Mouse (Mus musculus) neural tube, embryonic 13.5 days (tissue): ENCODE measurements at regions not wholly inside any gene's neighbourhood (a gene's known extent, or its start where the extent isn't known, plus 50 kb on each side); places are given as distances from the start of the nearest gene placed in this dataset.

ENCODE experiments used
- ATAC-seq: fragments of 200-750 bp; cut with Nextera tagmentation; 2 replicates; pipeline ENCODE4 v1.8.0; 2017; ENCODE audit warnings: low read depth, mild to moderate bottlenecking, moderate TSS enrichment, moderate library complexity
- H3K27ac ChIP-seq: fragments of 300-500 bp; sonication (generic); replicated peaks from 2 replicates; pipeline ENCODE4 v1.5.1; 2015; ENCODE audit warnings: moderate library complexity, mild to moderate bottlenecking, inconsistent platforms
- H3K27me3 ChIP-seq: fragments of 300-500 bp; sonication (generic); 2 replicates; pipeline ENCODE4 v1.6.1; 2015; ENCODE audit warnings: mild to moderate bottlenecking, inconsistent platforms
- H3K36me3 ChIP-seq: fragments of 300-500 bp; sonication (generic); 2 replicates; pipeline ENCODE4 v1.6.1; 2015; ENCODE audit warnings: mild to moderate bottlenecking, inconsistent platforms
- H3K4me1 ChIP-seq: fragments of 300-500 bp; sonication (generic); replicated peaks from 2 replicates; pipeline ENCODE4 v1.6.1; 2015; ENCODE audit warnings: inconsistent platforms
- H3K4me2 ChIP-seq: fragments of 300-500 bp; sonication (generic); 2 replicates; pipeline ENCODE4 v1.6.1; 2015; ENCODE audit warnings: inconsistent platforms, mild to moderate bottlenecking, moderate library complexity
- H3K4me3 ChIP-seq: fragments of 300-500 bp; sonication (generic); 2 replicates; pipeline ENCODE4 v1.5.1; 2015; ENCODE audit warnings: mild to moderate bottlenecking, inconsistent platforms
- H3K9ac ChIP-seq: fragments of 300-500 bp; sonication (generic); 2 replicates; pipeline ENCODE4 v1.6.1; 2015; ENCODE audit warnings: moderate library complexity, mild to moderate bottlenecking, inconsistent platforms
- H3K9me3 ChIP-seq: fragments of 300-500 bp; sonication (generic); 2 replicates; pipeline ENCODE4 v1.6.1; 2016; ENCODE audit warnings: inconsistent platforms
- WGBS: fragments of 180-500 bp; shearing (Covaris S2); methylation state at CpG from one replicate; pipeline ENCODE4 v1.1.7; 2015; 5-methylcytosine and 5-hydroxymethylcytosine counted together

DNA sequence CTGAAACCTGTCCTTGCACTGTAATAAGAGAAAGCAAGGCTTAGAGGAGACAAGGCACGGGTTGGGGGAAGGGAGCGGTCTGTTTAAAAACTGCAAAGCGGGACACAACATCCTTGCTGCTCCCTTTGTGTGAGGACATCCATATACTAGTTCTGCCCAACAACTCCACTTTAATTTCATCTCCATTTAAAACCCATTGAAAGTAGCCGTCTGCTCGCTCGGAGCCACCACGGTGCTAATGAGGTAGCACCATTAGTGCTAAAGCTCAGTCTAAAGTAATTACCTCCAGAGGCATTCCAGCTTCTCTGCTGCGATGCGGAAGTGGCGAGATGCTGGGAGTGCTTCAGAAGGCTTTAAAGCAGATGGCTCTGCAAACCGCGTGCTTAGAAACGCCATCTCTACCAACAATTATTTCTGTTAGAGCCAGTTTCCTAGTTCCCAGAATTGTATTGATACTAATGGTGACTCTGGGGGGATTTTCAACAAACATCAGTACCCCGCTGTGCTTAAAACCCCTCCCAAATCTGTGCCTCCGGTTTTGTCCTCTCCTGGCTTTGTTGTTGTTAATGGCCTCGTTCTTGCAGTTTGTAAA is 154.7 kb upstream of the Tmtc1 start:
- Histone ChIP-seq H3K4me2 (peak overlapping the region; percentile 51), H3K27ac (peak overlapping the region; percentile 70), H3K9ac (peak overlapping the region; percentile 47), H3K9me3 (no peaks in the 10 kb centered on the region), H3K4me1 (peaks cover 25% of the 10 kb centered on the region), H3K36me3 (no peaks in the 10 kb centered on the region), H3K27me3 (no peaks in the 10 kb centered on the region), H3K4me3 (peak overlapping the region; percentile 21)
- 2% methylated on average over 16 of the region's 16 CpGs for WGBS
- peak; percentile 85 for ATAC-seq

DNA sequence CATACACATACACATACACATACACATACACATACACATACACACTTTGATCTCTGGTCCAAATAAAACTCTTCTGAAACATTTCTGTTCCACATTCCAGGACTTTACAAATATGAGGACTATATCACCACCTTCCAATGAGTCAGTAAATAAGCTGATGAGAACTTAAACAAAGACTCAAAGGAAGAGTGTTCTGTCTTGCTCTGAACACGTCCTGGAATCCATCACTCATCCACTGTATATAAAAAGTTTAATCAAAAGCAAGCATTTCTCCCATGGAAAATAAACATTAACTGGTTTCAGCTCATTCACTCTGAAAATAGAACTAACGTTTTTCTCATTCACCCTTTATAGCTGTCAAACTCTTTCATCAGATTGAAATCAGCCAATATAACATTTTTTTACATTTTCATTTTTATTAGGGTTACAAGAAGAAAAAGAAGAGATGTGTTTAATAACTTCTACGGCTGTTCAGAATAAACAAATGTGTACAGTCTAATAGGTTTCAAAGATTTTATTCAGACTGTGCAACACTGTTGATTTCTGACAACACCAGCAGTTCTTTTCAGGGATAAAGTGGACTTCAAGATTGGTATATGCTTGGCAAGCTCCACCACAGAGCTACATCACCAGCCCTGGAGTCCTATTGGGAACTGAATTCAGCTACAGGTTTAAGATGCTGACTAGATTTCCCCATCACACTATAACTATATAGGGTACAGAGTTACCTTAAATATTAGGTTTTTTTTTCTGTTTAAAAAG is 151.0 kb upstream of the Tmtc1 start:
- 70% methylated on average over 3 of the region's 3 CpGs for WGBS
- Histone ChIP-seq H3K4me2 (no peak overlapping the region), H3K4me1 (peaks cover 25% of the 10 kb centered on the region), H3K27me3 (no peaks in the 10 kb centered on the region), H3K36me3 (no peaks in the 10 kb centered on the region), H3K27ac (no peak overlapping the region), H3K9ac (no peak overlapping the region), H3K4me3 (no peak overlapping the region), H3K9me3 (no peaks in the 10 kb centered on the region)
- ATAC-seq, result no peak

DNA sequence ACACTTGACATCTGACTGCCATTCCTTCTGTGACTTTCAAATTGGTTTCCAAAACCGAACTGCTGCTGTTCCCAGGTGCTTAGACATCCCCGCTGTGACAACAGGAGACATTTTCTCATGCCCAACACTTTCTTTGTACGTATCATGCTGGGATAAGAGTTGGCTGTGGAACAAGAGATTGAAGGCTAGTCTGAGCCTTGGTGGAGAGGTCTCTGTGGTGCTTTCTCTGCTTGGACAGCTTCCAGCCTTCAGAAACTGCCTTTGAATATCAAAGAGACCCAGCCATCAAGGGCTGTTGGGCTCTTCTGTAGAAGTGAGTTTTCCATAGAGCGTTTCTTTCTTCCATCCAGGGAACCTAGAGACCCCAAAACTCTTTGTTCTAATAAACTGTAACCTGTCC is 144.8 kb upstream of the Tmtc1 start:
- Histone ChIP-seq H3K27me3 (no peaks in the 10 kb centered on the region), H3K9ac (no peak overlapping the region), H3K36me3 (no peaks in the 10 kb centered on the region), H3K4me2 (no peak overlapping the region), H3K4me1 (no peaks in the 10 kb centered on the region), H3K27ac (no peak overlapping the region), H3K4me3 (no peak overlapping the region), H3K9me3 (no peaks in the 10 kb centered on the region)
- no peak for ATAC-seq
- WGBS, result 70% methylated on average over 4 of the region's 4 CpGs

DNA sequence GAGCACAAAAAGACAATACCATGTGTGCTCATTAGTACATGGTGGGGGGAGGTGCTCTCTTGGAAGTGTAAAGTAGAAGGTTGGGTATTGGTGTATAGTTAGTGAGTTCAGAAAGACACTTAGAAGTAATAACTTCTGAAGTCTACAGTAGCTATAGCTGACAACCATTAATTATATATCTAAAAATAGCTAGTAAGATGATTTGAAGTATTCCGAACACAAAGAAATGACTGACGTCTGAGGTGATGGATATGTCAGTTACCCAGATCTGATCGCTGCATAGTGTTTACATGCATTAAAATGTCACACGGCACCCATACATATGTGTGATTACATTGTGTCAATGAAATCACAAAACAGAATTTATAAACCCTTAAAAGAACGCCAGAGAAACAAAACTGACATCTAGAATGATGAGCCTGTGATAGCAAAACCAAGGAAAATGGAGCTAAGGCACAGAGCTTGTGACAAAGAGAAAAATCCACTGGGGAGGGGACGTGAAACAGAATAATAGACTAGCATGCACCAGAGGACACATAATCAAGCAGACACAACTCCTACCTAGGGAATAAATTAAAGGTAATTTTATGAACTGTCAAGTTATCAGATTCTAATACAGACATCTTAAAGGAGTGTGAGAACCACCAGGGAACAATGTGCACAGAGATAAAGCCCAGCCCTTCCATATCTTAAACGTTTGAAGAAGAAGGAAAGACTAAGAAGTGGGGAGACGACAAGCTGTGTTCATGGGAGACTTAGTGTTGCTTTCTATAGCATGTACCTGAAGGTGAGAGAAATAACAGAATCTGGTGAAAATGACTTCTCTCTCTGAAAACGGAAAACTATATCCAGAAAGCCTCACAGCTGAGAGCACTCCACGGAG is 142.5 kb upstream of the Tmtc1 start:
- Histone ChIP-seq H3K9ac (no peak overlapping the region), H3K4me3 (no peak overlapping the region), H3K27ac (no peak overlapping the region), H3K9me3 (no peaks in the 10 kb centered on the region), H3K36me3 (no peaks in the 10 kb centered on the region), H3K4me1 (no peaks in the 10 kb centered on the region), H3K27me3 (no peaks in the 10 kb centered on the region), H3K4me2 (no peak overlapping the region)
- ATAC-seq, result no peak
- WGBS, result 72% methylated on average over 10 of the region's 10 CpGs

DNA sequence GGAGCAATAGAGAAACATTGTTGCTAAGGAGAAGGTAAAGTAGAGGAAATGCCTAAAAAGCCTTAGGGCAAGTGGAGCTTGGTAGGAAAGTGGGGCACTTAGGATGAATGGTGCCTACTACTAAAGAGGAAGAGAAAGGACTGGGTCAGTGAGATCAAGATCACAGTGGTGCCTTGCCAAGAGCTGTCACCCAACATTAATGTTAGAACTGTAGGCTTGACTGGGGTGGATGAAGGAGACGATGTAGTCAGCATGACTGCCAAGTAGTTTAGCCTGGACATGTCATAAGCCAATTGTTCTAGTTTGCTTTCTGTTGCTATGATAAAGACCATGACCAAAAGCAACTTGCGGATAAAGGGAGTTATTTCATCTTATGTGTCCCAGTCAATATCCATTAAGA is 139.9 kb upstream of the Tmtc1 start:
- Histone ChIP-seq H3K9ac (no peak overlapping the region), H3K27me3 (no peaks in the 10 kb centered on the region), H3K4me2 (no peak overlapping the region), H3K36me3 (no peaks in the 10 kb centered on the region), H3K27ac (no peak overlapping the region), H3K9me3 (no peaks in the 10 kb centered on the region), H3K4me1 (peaks cover 5% of the 10 kb centered on the region; the same call in 1 of the 2 replicates), H3K4me3 (no peak overlapping the region)
- WGBS, result 87% methylated on average over 2 of the region's 2 CpGs
- no peak for ATAC-seq

DNA sequence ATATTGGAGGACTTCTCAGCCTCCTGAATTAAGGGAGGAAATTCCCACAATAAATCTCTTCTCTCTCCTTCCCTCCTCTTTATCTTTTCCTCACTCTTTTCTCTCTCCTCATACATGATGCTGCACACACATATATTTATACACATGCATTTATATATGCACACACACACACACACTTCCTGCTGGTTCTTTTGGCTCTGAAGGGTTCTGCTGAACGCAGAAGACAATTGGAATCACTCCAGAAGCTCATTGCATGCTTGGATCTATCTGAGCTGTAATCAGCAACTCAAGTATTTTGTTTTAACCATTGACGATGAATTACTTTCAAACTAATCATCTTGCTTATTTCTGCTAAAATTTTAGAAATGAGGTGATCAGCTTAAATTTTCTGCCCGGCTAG is 134.1 kb upstream of the Tmtc1 start:
- Histone ChIP-seq H3K4me3 (no peak overlapping the region), H3K4me2 (no peak overlapping the region), H3K9ac (no peak overlapping the region), H3K9me3 (0 out of 2 replicates have a peak, but pooled peaks cover 4% of the 10 kb centered on the region), H3K4me1 (peaks cover 19% of the 10 kb centered on the region; the same call in 1 of the 2 replicates), H3K27me3 (no peaks in the 10 kb centered on the region), H3K27ac (no peak overlapping the region), H3K36me3 (no peaks in the 10 kb centered on the region)
- WGBS, result 58% methylated on average over 3 of the region's 3 CpGs
- ATAC-seq, result no peak

DNA sequence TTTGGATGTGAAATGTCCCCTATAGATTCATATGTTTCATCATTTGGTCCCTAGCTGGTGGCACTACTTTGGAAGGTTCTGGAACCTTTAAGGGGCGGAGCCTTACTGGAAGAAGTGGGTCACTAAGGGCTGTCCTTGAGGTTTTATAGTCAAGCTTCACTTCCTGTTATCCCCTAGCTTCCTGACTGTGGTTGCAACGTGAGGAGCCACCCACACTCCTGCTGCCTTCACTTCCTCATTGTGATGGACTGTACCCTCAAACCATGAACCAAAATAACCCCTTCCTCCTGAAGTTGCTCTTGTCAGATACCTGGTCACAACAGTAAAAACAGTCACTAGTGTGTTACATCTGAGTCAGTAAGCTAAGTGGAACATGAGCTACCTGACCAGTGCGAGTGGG is 133.5 kb upstream of the Tmtc1 start:
- no peaks in the 10 kb centered on the region for H3K27me3 ChIP-seq
- no peak overlapping the region for H3K9ac ChIP-seq
- WGBS, result 81% methylated on average over 3 of the region's 3 CpGs
- no peaks in the 10 kb centered on the region for H3K36me3 ChIP-seq
- no peak for ATAC-seq
- H3K9me3 ChIP-seq, result 0 out of 2 replicates have a peak, but pooled peaks cover 4% of the 10 kb centered on the region
- peaks cover 19% of the 10 kb centered on the region; the same call in 1 of the 2 replicates for H3K4me1 ChIP-seq
- H3K4me2 ChIP-seq, result no peak overlapping the region
- no peak overlapping the region for H3K27ac ChIP-seq
- no peak overlapping the region for H3K4me3 ChIP-seq

DNA sequence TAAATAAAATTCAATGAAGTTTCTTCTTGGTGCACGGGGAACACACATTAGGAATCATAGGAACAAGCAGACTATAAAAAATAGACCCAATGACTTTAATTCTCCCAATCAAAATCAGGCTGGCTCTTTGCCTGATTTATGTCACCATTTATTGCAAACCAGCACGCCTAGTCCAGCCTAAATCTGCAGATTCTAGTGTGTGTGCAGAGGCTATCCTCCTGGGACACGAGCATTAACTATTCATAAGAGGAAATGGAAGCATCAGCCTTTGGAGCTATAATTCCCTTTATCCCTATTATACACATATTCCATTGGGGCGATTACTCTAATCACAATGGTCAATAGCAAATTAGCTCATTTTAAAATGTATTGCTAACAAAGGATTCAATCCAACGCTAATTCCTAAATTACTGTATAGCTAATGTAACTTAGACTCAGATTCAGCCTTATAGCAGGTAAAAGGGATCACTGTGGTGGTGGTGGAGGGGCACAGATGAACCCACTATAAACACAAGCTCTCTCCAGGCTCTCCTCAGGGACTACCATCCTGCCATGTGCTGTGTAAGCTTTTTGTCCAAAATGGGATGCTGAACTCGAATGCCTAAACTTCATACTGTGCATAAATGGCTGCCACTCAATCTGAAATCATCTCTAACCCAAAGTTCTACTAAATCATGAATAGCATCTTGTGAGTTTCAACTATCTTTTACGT is 130.7 kb upstream of the Tmtc1 start:
- Histone ChIP-seq H3K9me3 (0 out of 2 replicates have a peak, but pooled peaks cover 4% of the 10 kb centered on the region), H3K4me1 (peaks cover 19% of the 10 kb centered on the region; the same call in 1 of the 2 replicates), H3K27me3 (no peaks in the 10 kb centered on the region), H3K27ac (peak overlapping the region; percentile 43), H3K36me3 (no peaks in the 10 kb centered on the region), H3K4me3 (no peak overlapping the region), H3K4me2 (no peak overlapping the region), H3K9ac (no peak overlapping the region)
- 55% methylated on average over 7 of the region's 7 CpGs for WGBS
- ATAC-seq, result peak; percentile 68; the same call in 1 of the 2 replicates

DNA sequence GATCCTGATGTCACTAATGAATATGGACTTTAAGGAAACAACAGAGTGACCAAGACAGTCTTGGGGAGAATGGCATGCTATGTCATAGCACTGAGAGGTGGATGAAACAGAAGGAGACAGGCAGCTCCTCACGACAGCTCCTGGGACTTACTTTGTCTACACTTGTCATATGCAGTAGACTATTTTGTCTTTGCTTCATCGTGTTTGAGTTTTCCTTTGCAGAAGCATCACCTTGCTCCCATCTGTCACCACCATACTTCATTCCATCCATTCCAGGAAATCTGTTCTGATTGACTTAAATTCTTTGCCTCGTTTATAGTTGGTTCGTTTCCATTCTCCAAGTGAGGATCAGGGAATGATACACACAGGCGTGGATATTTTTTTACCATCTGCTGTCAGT is 128.0 kb upstream of the Tmtc1 start:
- Histone ChIP-seq H3K36me3 (no peaks in the 10 kb centered on the region), H3K9me3 (no peaks in the 10 kb centered on the region), H3K4me2 (no peak overlapping the region), H3K4me1 (0 out of 2 replicates have a peak, but pooled peaks cover 4% of the 10 kb centered on the region), H3K27ac (no peak overlapping the region), H3K4me3 (no peak overlapping the region), H3K9ac (no peak overlapping the region), H3K27me3 (no peaks in the 10 kb centered on the region)
- WGBS, result 89% methylated on average over 5 of the region's 5 CpGs
- no peak for ATAC-seq

DNA sequence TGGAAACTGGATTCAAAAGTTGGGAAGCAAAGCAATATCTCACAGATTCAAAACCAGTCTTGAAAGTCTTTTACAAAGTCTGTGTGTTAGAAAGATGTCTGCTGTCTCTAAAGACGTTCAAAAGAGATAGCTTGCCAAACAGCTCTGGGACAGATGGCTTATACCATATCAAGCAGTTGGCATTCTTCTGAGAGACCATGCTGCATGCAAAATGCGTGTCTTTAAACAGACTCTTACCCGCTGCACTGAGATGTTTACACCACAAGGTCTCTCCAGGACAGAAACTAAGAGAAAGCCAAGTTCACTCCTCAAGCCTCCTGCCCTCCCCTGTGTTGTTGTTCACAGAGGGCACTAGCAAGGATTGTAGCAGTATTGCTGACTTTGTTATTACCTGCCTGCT is 127.5 kb upstream of the Tmtc1 start:
- Histone ChIP-seq H3K4me3 (no peak overlapping the region), H3K9me3 (no peaks in the 10 kb centered on the region)

DNA sequence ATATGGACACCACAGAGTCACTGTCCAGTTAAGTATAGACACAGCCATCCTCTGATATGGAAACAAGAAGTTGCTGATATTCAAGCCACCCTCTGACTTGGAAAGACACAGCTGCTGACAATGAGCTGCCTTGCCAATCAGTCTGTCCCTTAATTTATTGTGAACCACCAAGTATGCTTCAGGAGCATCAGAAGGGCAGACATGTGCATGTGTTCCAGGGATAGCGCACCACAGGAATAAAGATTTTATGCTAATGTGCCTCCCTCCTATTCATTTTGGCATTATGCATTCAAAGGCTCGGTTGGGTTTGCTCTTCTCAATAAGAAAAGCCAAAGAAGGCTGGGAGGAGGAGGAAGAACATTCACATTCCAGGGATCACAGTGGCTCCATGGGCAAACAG is 120.0 kb upstream of the Tmtc1 start:
- no peak overlapping the region for H3K4me2 ChIP-seq
- no peaks in the 10 kb centered on the region for H3K4me1 ChIP-seq
- H3K36me3 ChIP-seq, result no peaks in the 10 kb centered on the region
- H3K9me3 ChIP-seq, result no peaks in the 10 kb centered on the region
- 35% methylated on average over 2 of the region's 2 CpGs for WGBS
- H3K27ac ChIP-seq, result no peak overlapping the region
- H3K9ac ChIP-seq, result no peak overlapping the region
- H3K4me3 ChIP-seq, result no peak overlapping the region
- H3K27me3 ChIP-seq, result no peaks in the 10 kb centered on the region
- ATAC-seq, result no peak

More for the DNA sequence above, 127.5 kb upstream of the Tmtc1 start:
- 75% methylated on average over 3 of the region's 3 CpGs for WGBS
- no peaks in the 10 kb centered on the region for H3K36me3 ChIP-seq
- H3K27me3 ChIP-seq, result no peaks in the 10 kb centered on the region
- no peak for ATAC-seq
- H3K9ac ChIP-seq, result no peak overlapping the region
- H3K4me2 ChIP-seq, result no peak overlapping the region
- H3K4me1 ChIP-seq, result 0 out of 2 replicates have a peak, but pooled peaks cover 4% of the 10 kb centered on the region
- H3K27ac ChIP-seq, result no peak overlapping the region
